8 mouse cellular contexts compared by ENCODE assay signal in genomic region chr6:114892363-114892762, GRCm38 (mm10).
DNase-seq lines count a peak whose midpoint lies in the region; ATAC-seq lines count a peak whose summit lies in the region.

No protein-coding gene starts in this region.

- peaks cover 67% of the 10 kb centered on the region for H3K4me1 ChIP-seq in liver, embryonic 12.5 days
- H3K4me1 ChIP-seq in liver, embryonic 11.5 days (replicated peaks; ENCODE audit: control insufficient read depth, insufficient read depth, low read length): peaks cover 47% of the 10 kb centered on the region
- peaks cover 82% of the 10 kb centered on the region for H3K4me1 ChIP-seq in embryonic facial prominence, embryonic 13.5 days
- peaks cover 55% of the 10 kb centered on the region for H3K4me1 ChIP-seq in intestine, embryonic 15.5 days (replicated peaks)

- H3K9ac ChIP-seq in liver, embryonic 12.5 days: no peak overlapping the region
- no peak overlapping the region for H3K9ac ChIP-seq in liver, embryonic 11.5 days (ENCODE audit: low read depth, low read length)
- H3K9ac ChIP-seq in embryonic facial prominence, embryonic 13.5 days: peak overlapping the region; percentile 49
- H3K9ac ChIP-seq in intestine, embryonic 15.5 days: no peak overlapping the region

- H3K27ac ChIP-seq in liver, embryonic 12.5 days: 0 out of 2 replicates have a peak overlapping the region, but pooled peaks have one; percentile 24
- no peak overlapping the region for H3K27ac ChIP-seq in liver, embryonic 11.5 days (ENCODE audit: low read depth, low read length)
- H3K27ac ChIP-seq in embryonic facial prominence, embryonic 13.5 days: peak overlapping the region; percentile 75
- H3K27ac ChIP-seq in intestine, embryonic 15.5 days: no peak overlapping the region

- peaks cover 36% of the 10 kb centered on the region for H3K36me3 ChIP-seq in liver, embryonic 12.5 days
- peaks cover 2% of the 10 kb centered on the region; the same call in 1 of the 2 replicates for H3K36me3 ChIP-seq in liver, embryonic 11.5 days (ENCODE audit: control insufficient read depth, insufficient read depth, low read length)
- H3K36me3 ChIP-seq in embryonic facial prominence, embryonic 13.5 days: peaks cover 32% of the 10 kb centered on the region
- H3K36me3 ChIP-seq in intestine, embryonic 15.5 days: peaks cover 5% of the 10 kb centered on the region; the same call in 1 of the 2 replicates

- WGBS in liver, embryonic 12.5 days (ENCODE audit: insufficient replicate concordance): 62% methylated on average over 6 of the region's 6 CpGs
- 67% methylated on average over 6 of the region's 6 CpGs for WGBS in liver, embryonic 11.5 days
- WGBS in embryonic facial prominence, embryonic 13.5 days: 37% methylated on average over 6 of the region's 6 CpGs
- 52% methylated on average over 6 of the region's 6 CpGs for WGBS in intestine, embryonic 15.5 days

- ATAC-seq in liver, embryonic 12.5 days: no peak
- no peak for ATAC-seq in liver, embryonic 11.5 days (replicated peaks; ENCODE audit: low FRiP score)
- ATAC-seq in embryonic facial prominence, embryonic 13.5 days (ENCODE audit: insufficient number of reproducible peaks, insufficient read depth, low FRiP score, low TSS enrichment, low read depth): no peak
- no peak for ATAC-seq in intestine, embryonic 15.5 days

- no peak overlapping the region for H3K4me3 ChIP-seq in liver, embryonic 12.5 days
- H3K4me3 ChIP-seq in liver, embryonic 11.5 days (ENCODE audit: low read depth, low read length): no peak overlapping the region
- no peak overlapping the region for H3K4me3 ChIP-seq in embryonic facial prominence, embryonic 13.5 days
- H3K4me3 ChIP-seq in intestine, embryonic 15.5 days (replicated peaks): no peak overlapping the region

- H3K27me3 ChIP-seq in liver, embryonic 12.5 days (replicated peaks): no peaks in the 10 kb centered on the region
- H3K27me3 ChIP-seq in liver, embryonic 11.5 days (replicated peaks; ENCODE audit: control insufficient read depth, insufficient read depth, low read length): no peaks in the 10 kb centered on the region
- H3K27me3 ChIP-seq in embryonic facial prominence, embryonic 13.5 days: no peaks in the 10 kb centered on the region
- no peaks in the 10 kb centered on the region for H3K27me3 ChIP-seq in intestine, embryonic 15.5 days (replicated peaks)

- DNase-seq in liver, embryonic 11.5 days (ENCODE audit: low spot score): no peak
- DNase-seq in heart, postnatal 10 days: peak; percentile 65 to 71
- peak; percentile 83 to 93 for DNase-seq in left cerebral cortex, postnatal 14 days (ENCODE audit: low spot score in 2 of 2)
- DNase-seq in naive thymus-derived CD4-positive, alpha-beta T cell, adult 2 months (ENCODE audit: low read depth): peak; percentile 62
- DNase-seq in ovary, adult 18-20 months (ENCODE audit: low spot score): no peak

- H3K9me3 ChIP-seq in liver, embryonic 12.5 days (replicated peaks): no peaks in the 10 kb centered on the region
- H3K9me3 ChIP-seq in liver, embryonic 11.5 days (ENCODE audit: control insufficient read depth, low read length): no peaks in the 10 kb centered on the region
- H3K9me3 ChIP-seq in embryonic facial prominence, embryonic 13.5 days: no peaks in the 10 kb centered on the region
- H3K9me3 ChIP-seq in intestine, embryonic 15.5 days: no peaks in the 10 kb centered on the region

- intact Hi-C loops in heart, postnatal 10 days (cut with DNase I): no loop called here
- intact Hi-C loops in left cerebral cortex, postnatal 14 days (cut with DNase I): no loop called here

- no peak overlapping the region for H3K4me2 ChIP-seq in liver, embryonic 12.5 days
- H3K4me2 ChIP-seq in liver, embryonic 11.5 days: no peak overlapping the region
- peak overlapping the region; percentile 24; the same call in 1 of the 2 replicates for H3K4me2 ChIP-seq in embryonic facial prominence, embryonic 13.5 days
- no peak overlapping the region for H3K4me2 ChIP-seq in intestine, embryonic 15.5 days (replicated peaks)

Comparison
In these comparisons a context has a peak if more than half of its experiments do, and no peak if none do; other contexts are left out.
1. H3K27ac ChIP-seq: peak in liver, embryonic 12.5 days (single experiment) and embryonic facial prominence, embryonic 13.5 days (single experiment); none in liver, embryonic 11.5 days (single experiment) and intestine, embryonic 15.5 days (single experiment).
2. DNase-seq: peak in heart, postnatal 10 days (2 of 2), left cerebral cortex, postnatal 14 days (2 of 2) and naive thymus-derived CD4-positive, alpha-beta T cell, adult 2 months (single experiment); none in liver, embryonic 11.5 days (single experiment) and ovary, adult 18-20 months (single experiment).